Mouse (Mus musculus): ENCODE data around the gene Ubiad1. TPM values are rescaled to one million over a fixed set of nuclear protein-coding genes. Genes with fewer than 3 reads are reported as not detected.

Ubiad1 gene
- total RNA-seq, 2 experiments from 2014 or later: 19.5 to 21.5 TPM

GRCm38 (mm10) chr4:148448853-148449245 lies 4.3 kb upstream of the Ubiad1 start:
- peak; percentile 62 for DNase-seq

- peak; percentile 96 for DNase-seq
These were observed 3.7 kb upstream of the Ubiad1 start, which contains the start of gene Mtor for GRCm38 (mm10) chr4:148448179-148448852. Gene Mtor, plus strand, starts transcription at chr4:148448611.

GRCm38 (mm10) chr4:148442598-148442997 lies 2.0 kb downstream of the Ubiad1 start:
- no peak for DNase-seq

- no peak for DNase-seq
These were observed 2.6 kb downstream of the Ubiad1 start for GRCm38 (mm10) chr4:148441931-148442330.

- no peak for DNase-seq
These were observed 8.8 kb downstream of the Ubiad1 start for GRCm38 (mm10) chr4:148435657-148436330.

DNA sequence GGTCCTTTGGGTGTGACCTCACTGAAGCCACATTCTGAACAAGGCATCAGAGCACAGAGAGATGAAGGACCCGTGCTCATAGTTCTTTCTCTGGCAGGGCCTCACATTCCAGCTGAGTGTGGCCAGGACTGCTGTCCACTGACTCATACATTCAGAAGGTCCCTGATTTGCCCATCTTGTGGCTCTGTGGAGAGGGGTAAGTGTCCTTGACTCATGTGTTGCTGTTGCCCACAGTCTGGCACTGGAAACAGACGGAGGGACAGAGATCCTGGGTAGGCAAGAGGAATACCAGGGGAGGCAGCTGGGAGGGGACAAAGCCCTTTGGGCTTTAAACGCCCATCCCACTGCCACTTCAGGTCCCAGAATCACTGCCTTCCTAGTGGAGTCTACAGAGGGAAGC lies 9.5 kb downstream of the Ubiad1 start:
- DNase-seq: no peak

DNA sequence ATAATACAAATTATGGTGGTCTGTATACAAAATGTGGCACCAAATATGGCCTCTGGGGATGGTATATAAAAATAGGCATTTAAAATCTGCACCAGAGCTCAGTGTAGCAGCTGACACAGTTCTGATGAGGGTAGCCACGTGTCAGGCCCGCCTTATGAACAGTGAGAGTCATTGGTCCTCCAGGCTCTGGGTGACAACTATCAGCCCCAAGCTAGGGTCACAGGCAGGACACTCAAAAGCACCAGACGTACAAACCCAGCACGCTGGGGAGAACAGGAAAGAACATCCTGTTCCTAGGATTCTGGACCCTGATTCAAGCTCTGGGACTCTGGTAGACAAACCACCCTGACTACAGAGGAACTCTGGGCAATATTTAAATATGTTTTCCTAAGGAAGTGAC lies 10.0 kb downstream of the Ubiad1 start:
- DNase-seq: no peak

DNA sequence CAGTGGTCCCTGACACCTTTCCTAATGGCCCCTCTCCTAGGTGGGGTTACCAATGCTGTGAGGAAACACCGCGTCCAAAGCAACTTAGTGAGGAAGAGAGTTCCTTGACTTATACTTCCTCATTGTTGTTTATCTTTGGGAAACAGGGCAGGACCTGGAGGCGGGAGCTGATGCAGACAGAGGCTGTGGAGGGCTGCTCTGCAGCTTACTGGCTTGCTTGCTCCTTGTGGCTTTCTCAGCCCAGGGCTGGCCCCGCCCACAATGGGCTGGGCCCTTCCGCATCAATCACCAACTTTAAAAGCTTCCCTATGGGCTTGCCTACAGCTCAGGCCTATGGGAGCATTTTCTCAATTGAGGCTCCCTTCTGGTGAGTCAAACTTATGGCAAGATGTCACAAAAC lies 10.8 kb downstream of the Ubiad1 start:
- no peak for DNase-seq

GRCm38 (mm10) chr4:148433336-148433735 lies 11.2 kb downstream of the Ubiad1 start:
- no peak for DNase-seq

DNA sequence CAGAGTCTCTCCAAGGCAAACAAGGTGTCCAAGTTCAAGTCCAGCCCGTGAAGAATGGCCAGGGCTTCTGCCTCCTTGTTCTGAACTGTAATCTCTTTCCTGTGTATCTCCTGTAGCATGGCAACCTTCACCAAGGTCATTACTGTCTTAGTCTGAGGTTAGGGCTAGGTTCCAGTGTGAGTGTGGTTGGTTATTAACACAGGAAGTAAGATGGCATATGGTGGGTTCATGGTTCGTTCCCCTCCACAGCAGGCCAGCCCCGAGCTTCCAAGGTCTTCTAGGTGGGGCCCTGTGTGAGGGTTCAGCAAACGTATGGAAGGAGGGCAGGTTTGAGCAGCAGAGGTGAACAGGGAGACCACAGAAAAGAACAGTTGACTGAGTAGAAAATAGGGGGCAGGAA lies 12.1 kb downstream of the Ubiad1 start:
- no peak for DNase-seq

DNA sequence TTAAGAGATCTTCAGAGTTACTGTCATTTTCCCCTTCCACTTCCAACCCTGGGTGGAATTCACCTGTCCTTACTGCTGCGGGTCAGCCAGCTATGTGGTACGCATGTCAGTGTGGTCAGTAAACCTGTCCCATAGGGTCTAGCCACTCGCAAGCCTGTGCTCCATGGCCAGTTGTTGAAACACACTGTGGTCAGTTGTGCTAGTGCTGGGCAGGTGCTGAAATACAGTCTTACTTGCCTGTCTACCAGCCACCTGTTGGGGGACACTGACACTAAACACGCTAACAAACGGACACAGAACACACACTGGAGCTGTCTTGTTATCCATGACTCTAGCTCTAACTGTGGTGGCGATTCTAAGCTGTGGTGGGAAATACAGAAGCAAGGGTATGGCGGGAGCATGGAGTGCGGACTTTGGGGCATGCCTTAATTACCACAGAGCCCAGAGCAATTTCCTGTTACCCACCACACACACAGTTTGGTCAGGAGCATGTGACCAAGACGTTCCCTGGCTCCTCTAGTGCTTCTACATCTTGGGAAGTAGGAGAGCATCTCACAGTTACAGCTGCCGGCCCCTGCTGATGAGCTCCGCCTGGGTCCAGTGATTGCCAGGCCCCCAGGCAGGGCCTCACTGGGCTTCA lies 13.6 kb downstream of the Ubiad1 start:
- no peak for DNase-seq

DNA sequence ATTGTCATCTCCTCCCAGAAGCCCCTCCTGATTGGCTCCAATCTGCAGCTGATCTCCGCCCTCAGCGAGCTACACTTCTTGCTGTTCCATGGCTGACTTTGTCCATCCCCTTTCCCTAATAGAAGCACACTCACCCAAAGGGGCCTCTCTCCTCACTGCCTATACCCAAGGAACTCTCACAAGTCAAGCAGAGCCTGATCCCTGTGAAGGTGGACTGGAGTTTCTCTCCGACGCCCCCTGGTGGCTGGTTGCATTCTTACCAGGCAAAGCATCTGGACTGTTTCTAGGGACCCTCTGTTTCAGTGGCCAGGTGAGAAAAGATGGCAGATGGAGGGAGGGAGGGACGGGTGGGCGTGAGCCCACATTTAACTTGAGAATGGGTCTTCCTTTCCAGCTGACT lies 14.9 kb downstream of the Ubiad1 start:
- peak; percentile 77 for DNase-seq

DNA sequence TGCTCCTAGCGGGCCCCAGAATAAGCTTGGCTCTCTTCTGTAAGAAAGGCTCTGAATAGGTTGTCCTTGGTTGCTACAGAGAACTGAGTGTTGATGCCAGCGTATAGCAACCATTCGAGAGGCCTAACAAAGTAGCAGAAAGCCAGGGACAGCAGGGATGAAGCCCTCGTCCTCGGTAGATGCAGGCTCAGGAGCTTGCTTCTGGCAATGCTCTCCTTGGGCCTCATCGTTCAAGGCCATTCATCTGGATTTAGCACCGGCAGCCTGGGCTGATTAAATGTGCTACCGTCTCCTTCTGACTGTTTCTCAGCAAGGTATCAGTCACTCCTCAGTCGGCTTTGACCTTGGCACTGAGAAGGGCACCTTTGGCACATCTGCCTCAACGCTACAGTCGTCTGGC lies 15.4 kb downstream of the Ubiad1 start:
- no peak for DNase-seq

- no peak for DNase-seq
These were observed 16.0 kb downstream of the Ubiad1 start for GRCm38 (mm10) chr4:148428544-148428943.

- DNase-seq: no peak
These were observed 17.4 kb downstream of the Ubiad1 start for GRCm38 (mm10) chr4:148426950-148427850.

DNA sequence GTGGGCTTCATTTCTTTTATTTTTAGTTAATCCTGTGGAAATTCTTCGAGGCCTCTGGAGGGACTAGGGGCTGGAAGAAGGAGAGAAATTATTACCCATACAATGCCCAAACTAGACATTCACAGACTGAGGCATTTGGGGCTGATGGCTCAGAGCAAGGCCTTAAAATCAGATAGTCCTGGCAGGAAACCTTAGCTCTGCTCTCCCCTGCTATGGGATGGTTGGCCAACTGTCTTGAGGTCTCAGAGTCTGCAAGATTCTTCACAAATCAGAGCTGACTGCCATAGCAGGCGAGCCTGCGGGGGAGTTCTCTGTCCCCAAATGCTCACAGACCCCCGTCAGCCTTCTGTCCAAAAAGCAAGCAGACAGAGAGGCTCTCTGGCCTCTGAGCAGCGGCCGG lies 27.0 kb downstream of the Ubiad1 start:
- no peak for DNase-seq

GRCm38 (mm10) chr4:148417074-148417526 lies 27.5 kb downstream of the Ubiad1 start:
- DNase-seq: no peak

GRCm38 (mm10) chr4:148415575-148415974 lies 29.0 kb downstream of the Ubiad1 start:
- no peak for DNase-seq

GRCm38 (mm10) chr4:148408256-148408975 lies 36.2 kb downstream of the Ubiad1 start:
- DNase-seq: no peak

GRCm38 (mm10) chr4:148405255-148405788 lies 39.2 kb downstream of the Ubiad1 start:
- no peak for DNase-seq

DNA sequence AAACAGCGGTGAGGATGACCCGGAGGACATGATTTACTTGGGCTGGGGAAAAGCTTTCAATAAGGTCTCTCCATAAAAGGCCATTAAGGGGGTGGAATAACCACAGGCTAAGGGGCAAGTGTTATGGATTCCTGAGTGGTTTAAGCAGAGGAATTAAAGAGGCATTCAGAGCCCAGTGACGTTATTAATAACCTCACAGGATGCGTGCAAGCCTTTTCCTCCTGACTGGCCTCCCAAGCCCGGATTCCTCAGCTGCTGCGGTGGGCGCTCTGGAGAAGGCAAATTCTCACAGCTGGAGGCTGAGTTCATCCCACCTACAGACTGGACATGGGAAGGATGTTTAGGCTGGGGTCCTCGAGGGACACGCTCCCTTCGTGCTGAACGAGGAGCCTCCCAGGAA lies 39.8 kb downstream of the Ubiad1 start:
- no peak for DNase-seq

GRCm38 (mm10) chr4:148403402-148403801 lies 41.2 kb downstream of the Ubiad1 start:
- no peak for DNase-seq

Measured in heart, postnatal 4 days (tissue).